Mouse (Mus musculus): ENCODE data around the gene Khnyn. TPM values are rescaled to one million over a fixed set of nuclear protein-coding genes. Genes with fewer than 3 reads are reported as not detected.

The Khnyn gene
- polyA plus RNA-seq, 1 experiment, result 14.7 TPM

DNA sequence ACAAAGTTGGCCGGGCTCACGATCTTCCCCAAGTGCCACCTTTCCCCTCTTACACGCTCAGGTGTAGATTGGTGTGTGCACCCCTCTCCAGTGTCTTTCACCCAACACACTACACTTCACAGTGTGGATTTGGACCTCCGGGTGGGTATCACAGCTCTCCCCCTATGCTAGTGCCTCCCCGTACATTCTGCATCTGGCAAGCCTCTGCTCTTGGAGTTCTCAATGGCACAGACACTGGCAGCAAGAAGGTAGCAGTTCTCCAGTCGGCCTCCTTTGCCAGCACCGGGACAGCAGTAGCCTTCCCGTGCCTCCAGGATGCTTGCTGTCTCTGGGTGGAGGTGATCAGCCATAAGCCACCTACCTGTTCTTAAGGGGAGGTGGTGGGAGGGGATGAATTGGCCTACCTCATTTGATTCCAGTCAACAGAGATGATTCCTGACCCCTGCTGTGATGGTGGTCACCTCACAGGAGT is 11.5 kb upstream of the Khnyn start:
- DNase-seq (ENCODE audit: low read depth), result no peak

DNA sequence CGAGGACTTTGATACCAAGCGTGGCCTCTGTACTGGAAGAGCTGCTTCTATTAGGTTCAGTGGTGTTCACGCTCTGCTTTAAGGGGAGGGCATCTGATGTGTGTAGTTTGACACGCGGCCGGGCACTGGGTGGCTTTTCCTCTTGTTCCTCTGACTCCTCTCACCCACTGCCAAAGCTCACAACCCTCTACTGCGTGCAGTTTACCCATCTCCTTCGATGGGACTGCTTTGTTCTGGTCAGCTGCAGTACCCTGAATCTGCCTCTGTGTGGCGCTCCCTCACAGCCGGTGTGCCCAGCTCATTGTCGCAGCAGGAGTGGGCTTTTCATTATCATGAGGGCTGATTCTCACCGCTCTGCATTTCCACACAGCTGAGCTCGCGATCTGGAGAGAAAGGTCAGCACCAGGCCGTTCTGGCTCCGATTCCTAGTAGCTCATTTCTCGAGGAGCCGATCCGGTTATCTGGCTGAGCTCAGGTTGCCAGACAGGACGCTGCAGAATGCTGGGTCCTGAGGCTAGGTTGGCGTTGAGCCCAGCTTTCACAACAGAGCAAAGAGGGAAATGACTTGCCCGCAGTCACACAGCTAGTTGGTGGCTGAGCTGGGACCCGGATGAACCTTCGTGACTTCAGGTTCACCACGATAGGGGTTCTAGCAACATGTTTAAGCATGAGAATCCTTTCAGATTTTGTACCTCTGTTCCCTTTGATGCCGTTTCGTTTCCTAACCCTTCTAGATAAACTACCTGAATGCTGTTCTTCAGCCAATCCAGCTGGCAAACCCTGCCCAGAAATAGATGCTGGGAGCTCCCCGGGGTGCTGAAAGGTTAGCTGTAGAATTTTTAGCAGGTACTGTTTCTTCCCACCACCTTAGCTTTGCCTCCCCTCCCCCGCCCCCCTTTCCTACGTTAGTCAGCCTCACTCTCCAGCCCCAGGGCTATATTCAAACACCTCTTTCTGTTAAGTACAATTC is 10.7 kb upstream of the Khnyn start:
- no peak for DNase-seq (ENCODE audit: low read depth)

DNA sequence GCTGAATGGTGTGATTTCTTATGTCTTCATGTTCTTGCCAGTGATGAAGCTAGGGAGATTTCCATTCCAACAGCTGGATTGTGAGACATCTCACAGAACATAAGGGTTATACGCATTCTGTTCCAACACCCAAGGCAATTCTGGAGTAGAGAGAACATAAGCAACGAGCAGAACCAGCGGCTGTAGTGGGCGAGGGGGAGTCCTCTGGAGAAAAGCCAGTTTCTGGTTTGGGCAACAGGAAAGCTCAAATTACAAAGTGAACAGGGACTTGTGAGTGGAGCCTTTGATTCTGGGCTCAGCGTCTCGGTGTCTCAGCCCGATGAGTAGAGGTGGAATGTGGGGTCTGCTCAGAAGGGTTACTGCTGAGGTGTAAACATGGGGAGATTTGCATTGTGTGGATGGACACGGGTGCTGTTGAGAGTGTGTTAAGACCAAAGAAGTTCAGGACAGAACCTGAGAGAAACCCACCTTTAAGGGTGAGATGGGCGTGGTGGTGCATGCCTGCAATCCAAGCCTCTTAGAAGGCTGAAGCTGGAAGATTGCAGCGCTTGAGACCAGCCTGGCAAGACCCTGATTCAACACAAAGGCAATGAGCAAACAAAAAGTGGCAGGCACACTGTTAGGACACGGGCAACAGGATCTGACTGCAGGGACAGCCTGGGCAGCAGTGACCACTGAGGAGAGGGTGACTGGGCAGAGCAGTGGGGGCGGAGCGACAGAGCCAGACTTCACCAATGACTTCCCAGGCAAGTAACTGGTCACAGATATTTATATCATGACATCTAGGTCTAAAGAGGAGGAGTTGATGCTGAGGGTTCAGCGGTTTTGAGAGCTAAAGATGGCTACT is 7.1 kb upstream of the Khnyn start:
- DNase-seq (ENCODE audit: low read depth), result no peak

DNA sequence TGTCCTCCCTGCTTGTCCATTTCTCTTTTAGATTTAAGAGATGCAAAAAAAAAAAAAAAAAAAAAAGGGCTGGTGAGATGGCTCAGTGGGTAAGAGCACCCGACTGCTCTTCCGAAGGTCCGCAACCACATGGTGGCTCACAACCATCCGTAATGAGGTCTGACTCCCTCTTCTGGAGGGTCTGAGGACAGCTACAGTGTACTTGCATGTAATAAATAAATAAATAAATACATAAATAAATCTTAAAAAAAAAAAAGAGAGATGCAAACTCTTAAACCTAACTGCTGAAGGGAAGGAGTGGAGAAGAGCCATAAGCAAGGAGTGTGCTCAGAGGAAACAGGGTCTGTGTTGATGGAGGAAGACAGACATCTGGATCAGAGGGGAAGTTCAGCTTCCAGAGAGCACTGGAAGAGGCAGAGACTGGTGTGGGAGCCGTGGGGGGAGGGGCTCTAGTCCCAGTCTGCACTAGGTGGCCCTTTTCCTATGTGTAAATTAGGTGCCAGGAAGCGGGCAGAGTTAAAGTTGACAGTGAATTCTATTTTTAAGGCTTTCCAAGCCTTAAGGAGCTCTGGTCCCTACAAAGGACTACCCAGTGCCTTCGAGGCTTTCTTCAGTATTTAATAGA is 6.3 kb upstream of the Khnyn start:
- DNase-seq (ENCODE audit: low read depth), result no peak

DNA sequence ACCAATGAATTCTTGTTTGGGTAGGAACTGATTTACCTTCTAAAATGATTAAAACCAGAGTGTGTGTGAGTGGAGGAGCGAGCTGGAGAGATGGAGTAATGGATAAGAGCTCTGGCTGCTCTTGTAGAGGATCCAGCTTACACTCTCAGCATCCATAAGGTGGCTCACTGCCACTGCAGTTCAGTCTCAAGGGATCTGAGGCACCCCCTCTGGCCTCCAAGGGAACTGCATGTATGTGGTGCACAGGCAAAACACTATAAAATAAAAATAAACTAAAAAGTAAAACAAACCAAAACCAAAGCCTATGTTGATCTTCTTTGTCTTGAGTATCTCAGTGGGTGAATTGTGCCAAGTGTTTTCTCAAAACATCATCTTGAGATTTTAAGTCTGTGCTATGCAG is 5.1 kb upstream of the Khnyn start:
- DNase-seq (ENCODE audit: low read depth), result no peak

DNA sequence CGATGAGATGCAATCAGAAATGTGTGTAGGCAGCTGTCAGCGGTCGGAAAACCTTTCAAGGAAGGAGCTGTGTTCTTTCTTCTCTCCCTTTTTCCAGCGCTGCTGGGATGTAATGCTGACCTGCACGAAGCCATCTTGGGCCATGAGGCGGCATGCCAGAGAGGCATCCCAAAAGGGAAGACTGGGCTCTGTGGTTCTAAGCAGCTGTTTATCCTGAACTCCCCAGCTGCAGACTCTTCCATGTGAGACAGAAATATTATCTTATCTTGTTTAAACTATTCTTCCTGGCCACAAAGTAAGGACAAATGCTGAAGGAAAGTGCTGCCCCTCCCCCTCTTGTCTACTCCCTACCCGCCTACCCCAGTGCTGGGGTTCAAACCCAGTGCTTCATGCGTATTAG is 3.8 kb upstream of the Khnyn start:
- no peak for DNase-seq (ENCODE audit: low read depth)

DNA sequence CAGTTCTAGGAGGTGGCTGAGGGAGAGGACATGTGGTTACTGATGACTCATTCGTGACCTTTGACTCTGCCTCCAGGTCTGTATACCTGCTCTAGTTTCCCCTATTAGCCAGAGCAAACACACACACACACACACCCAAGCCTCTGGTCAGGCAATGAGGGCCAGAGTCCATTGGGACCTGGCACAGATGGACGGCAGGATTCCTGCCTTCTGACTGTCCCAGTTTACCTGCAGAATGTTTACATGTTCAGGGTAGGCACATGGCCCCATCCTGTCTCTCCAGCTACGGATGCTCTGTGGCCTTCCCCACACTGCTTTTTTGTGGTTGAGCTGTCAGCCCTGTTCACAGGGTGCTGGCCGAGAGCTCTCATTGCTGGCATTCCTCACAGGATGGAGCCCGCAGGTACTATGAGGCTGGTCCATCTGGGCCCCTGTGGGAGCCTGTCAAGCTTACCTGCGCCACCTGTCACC is 2.5 kb upstream of the Khnyn start:
- DNase-seq (ENCODE audit: low read depth), result no peak

DNA sequence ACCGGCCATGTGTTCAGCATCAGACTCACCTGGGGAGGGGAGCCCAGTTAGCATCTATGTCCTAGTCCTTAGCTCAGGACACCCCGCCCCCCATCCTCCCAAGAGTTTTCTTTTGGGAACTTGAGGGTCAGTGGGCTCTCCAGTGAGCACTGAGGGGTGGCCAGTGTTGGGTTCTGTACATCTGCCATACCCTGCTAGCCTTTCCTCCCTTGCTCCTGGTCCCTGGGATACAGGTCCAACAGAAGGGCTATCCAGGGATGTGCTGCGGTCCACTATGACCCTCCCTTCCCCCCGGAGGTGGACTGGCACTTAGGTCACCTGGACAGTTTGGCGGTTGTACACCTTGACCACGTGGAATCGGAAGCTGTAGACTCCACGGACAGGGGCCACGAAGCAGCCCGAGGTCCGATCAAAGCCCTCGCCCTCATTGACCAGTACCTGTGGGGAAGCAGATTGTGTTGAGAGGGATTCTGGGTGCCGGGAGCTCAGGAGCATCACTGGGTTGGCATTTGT is 1.5 kb upstream of the Khnyn start:
- DNase-seq (ENCODE audit: low read depth), result no peak

DNA sequence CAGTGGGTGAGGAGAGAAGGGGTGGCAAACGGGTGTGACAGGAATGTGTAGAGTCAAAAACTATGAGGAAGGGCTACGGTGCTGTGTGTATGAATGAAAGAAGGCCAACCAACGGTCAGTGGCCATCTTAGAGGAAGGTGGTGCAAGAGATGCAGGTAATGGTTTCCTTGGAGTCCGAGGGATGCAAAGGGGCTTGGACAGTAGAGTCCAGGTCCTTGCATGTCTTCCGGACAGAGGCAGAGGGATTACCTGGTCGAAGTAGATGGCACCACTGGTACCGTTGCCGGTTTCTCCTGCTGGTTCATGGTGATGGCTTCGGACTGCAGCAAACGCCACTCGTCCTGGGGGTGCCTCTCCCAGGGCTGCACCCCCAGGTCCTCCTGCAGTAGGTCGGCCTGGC is 1.1 kb upstream of the Khnyn start:
- no peak for DNase-seq (ENCODE audit: low read depth)

DNA sequence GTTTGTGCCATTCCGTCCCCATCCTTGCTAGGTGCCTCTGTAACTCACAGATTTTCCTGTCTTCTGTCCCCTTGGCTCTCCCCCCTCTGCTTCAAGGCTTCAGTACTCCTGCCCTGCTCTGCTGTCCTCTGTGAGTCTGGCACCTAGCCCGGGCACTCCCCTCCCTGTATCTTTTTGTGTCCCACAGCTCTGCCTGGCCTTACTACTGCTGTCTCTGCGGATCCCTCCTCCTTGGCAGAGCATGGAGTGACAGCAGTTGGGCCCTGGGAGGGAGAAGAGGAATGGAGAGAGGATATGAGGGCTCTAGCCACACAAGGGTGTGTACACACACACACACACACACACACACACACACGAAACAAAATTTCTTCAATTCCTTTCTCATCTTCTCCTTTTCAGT is 581 bp upstream of the Khnyn start, which contains the start of gene Cbln3:
Gene Cbln3 (minus strand): TSS at position 227 of the 400 bp plus-strand sequence.
- no peak for DNase-seq (ENCODE audit: low read depth)

DNA sequence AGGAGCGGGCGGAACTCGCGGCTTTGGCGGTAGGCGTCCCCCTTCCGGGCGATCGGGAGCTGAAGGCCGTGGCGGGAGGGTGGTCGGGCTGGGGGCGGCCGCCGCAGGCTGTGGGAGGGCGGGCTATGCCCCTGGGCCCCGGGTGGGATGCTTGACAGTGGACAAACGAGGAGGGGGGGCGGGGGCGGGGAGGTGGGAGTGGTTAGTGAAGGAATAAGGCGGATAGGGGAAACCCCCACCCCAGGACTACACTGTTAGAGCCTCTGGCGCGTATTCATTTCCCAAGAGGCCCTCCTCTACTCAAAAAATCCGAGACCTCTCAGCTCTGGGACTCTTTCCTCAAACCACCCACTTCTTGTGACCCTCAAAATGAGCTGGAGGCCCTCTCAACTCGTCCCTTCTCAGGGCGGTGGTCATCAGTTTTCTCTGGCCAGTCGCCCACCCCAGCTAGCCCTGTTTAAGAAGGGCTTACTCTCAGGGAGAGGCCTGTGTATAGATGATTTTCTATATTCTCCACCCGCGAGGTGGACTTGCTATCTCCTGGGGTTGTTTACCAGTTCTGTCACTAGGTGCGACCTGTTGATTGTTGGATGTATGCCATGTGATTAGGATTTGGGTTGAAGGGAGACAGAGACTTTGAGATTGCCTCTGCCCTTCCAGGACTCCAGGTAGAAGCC is 505 bp downstream of the Khnyn start:
- no peak for DNase-seq (ENCODE audit: low read depth)

DNA sequence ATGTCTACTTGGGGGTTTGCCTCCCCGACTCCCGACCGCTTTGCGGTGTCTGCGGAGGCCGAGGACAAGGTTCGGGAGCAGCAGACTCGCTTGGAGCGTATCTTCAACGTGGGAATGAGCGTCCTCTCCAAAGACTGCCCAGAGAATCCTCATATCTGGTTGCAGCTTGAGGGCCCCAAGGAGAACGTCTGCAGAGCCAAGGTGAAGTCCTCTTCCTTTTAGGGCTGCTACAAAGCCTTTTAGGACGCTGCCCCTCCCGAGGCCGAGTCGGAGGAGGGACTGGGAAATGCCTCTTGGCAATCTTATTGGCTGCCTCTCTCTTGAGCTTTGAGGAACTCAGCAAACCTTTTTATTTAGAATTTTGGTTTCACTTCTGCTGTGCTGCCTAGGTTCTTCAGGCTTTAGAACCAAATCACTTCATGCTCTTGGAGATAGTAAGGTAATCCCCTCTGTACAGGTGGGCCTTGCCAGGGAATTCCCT is 1.1 kb downstream of the Khnyn start:
- no peak for DNase-seq (ENCODE audit: low read depth)

DNA sequence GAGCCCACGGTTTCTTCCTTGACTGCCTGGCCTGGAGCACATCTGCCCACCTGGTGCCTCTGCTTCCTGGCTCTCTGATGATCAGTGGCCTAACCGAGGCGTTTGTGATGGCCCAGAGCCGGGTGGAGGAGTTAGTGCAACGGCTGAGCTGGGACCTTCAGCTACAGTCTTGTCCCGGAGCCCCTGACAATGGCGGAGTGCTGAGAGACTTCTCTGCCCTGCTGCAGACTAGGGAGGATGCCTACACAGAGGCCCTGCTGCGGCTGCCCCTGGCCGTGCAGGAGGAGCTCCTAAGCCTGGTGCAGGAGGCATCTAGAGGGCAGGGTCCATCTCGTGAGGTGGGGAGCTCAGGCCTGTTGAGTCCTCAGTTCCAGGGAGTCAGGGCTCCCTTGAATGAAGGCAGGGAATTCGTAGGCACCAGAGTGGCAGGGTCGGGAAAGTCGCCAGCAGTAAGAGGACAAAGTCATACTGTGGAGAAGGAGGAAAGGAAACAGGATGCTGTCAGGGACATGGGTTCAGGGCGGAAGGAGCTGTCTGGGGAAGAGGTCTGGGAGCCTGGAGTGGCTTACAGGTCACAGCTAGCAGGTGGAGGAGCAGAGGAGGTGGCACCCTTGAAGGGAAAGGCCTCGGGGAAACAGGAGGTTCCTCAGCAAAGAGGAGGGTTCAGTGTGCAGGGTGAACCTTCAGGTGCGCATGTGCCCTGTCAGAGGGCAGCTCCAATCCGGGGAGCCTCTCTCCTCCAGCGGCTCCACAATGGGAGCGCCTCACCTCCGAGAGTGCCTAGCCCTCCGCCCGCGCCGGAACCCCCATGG is 2.0 kb downstream of the Khnyn start:
- no peak for DNase-seq (ENCODE audit: low read depth)

DNA sequence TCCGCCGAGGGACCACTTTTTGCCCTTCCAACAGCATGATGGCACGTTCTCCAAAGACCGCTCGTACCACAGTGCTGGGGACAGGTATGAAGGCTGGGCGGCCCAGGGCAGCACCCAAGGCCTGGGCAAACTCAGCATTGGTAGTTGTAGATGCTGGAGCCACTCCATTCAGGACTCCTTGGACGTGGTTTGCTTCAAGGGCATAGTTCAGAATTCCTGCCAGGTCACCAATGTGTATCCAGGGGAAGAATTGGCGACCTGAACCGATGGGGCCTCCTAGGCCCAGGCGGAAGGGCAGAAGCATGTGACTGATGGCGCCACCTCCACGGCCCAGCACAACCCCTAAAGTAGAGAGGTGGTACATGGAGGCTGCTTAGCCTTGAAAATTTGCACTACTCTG is 12.9 kb downstream of the Khnyn start:
- DNase-seq (ENCODE audit: low read depth), result no peak

DNA sequence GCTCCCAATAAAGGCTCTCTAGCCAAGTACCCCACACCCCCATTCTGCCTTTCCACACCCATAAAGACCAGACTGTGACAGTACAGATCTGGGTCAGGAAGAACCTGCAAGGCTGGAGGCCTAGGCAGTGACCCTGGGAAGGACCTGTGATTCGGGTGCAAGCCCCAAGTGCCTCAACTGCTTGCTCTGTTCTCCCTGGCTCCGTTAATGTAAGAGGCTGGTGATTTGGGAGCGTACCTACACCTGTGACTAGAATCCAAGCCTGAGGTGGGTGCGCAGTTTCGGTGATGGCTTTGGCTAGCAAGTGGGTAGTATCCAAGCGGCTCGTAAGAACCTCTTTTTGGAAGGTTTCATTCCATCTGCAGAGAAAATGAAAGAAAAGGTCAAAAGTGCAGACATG is 14.2 kb downstream of the Khnyn start:
- DNase-seq (ENCODE audit: low read depth), result no peak

DNA sequence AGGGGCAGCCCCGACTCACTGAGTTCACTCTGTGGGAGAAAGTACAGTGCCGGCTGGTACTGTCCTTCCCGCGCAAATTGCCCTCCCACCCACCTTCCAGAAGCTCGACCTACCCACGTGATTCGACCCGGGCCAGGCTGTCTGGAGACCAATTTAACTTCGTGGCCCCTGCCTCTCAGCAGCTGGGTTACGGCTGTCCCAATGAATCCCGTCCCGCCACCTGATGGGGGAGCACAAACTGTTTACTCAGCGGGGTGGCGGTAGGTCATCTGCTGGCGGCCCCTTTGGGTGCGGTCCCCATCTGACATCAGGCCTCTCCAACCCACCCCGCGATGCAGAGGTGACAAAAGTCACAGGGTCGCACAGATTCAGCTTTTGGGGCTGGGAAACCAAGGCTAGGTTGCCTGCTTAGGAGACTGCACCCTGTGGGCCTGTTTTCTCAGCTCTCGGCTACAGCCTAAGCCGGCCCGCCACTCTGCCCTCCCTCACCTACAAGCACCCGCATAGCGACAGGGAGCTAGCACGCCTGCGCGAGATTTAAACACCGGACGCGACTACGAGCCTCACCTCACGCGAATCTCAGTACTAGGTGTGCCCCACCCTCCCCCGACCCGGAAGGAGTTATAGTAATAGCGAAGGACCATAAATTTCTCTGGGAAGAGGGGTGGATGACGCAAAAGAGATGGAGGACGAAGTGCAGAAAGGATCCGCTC is 15.1 kb downstream of the Khnyn start, which contains the start of gene Sdr39u1:
Gene Sdr39u1 (minus strand): TSS at position 593 of the 713 bp plus-strand sequence.
- DNase-seq (ENCODE audit: low read depth), result no peak

DNA sequence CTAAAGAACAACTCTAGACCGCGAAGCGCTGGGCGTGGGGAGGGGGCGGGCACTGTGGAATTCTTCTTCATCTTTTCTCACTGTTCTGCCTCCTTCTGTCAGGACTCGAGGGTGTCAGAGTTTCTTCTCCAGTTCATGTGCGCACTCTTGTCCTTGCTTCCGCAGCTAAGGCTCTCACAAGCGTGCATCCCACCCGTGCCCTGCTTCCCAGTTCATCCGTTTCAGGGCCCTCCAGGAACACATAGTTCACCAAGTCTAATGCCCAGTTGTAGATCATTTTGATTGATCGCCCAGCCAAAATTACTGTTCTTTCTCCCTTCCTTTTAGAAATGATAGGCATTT is 15.6 kb downstream of the Khnyn start:
- no peak for DNase-seq (ENCODE audit: low read depth)

DNA sequence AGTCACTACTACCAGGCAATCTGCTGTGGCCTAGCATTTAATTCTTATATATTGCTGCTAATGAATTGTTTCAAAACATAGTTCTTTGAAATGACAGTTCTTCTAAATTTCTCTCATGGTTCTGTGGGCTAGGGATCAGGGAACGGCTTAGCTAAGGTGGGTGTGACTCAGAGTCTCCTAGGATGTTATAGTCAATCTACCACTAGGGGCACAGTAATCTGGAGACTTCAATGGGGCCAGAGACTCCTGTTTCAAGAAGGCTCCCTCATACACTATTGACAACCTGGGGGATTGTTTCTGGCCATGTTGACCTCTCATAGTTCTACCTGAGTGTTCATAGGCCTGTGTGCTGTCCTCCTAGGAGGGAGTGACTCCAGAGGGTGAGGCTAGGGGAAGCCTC is 20.8 kb downstream of the Khnyn start:
- DNase-seq (ENCODE audit: low read depth), result no peak

DNA sequence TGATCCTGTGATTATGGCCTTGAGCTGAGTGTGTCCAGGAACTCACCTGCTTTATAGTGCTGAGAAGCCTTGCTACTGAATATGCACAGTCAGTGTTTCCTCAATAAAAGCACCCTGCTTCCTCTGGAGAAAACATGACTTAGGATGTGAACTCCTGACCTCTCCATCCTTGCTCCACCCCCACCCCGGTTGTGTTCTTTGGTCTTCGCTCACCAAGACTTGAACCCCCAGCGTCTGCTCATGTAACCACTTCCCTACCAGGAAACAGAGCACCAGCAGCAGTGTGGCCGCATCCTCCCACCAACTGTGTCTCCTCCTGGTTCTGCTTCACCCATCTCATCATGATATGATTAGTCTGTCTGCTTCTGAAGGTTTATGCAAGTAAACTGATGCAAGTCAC is 28.7 kb downstream of the Khnyn start:
- DNase-seq (ENCODE audit: low read depth), result no peak
